Mouse (Mus musculus) heart, postnatal 10 days (tissue): ENCODE results near the gene Fam25c. TPM values are rescaled to one million over a fixed set of nuclear protein-coding genes. Genes with fewer than 3 reads are reported as not detected.
"Not testable (repeated sequence)": the region's sequence is repeated elsewhere in the genome, so short reads cannot be mapped to it uniquely, and the experiment has no call there.

Source experiments
- DNase-seq, 2 experiments: peaks; one replicate each; pipeline ENCODE4 v3.0.0; 2021
- intact Hi-C: fragments of 180-260 bp; cut with DNase I; formaldehyde crosslinking; loops from one replicate; pipeline ENCODE4 v1.15.1; 2025
- total RNA-seq, 2 experiments: library from RNA; stranded (reverse); gene quantifications; 2 replicates each; pipeline ENCODE4 v1.2.3; 2021

The Fam25c gene
- total RNA-seq, 2 experiments from 2014 or later = not detected

DNA sequence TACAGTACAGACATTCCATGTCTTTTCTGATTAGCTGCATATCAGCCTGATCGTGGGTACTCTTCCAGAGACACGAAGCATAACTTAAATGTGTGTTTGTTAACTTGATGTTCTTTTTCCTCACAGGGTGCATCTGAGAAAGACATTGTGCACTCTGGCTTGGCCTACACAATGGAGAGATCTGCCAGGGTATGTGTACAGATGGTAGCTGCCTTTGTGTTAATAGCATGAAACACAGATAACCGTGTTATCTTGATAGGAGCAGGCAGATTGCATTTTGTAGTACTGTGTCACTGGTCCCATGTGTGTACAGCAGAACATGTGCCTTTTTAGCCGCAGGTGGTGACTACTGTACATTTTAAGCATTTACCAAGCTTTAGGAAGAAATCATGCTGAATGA is 13.2 kb downstream of the Fam25c start:
- no peak for DNase-seq
- intact Hi-C loops = no loop called here

- intact Hi-C loops = no loop called here
- no peak for DNase-seq
Observed at GRCm38 (mm10) chr14:34339446-34339845, 15.8 kb downstream of the Fam25c start.

GRCm38 (mm10) chr14:34332476-34332875 is 22.8 kb downstream of the Fam25c start:
- no peak for DNase-seq
- intact Hi-C loops = no loop called here

- no peak for DNase-seq
- intact Hi-C loops = no loop called here
Observed at GRCm38 (mm10) chr14:34331886-34332285, 23.3 kb downstream of the Fam25c start.

GRCm38 (mm10) chr14:34330657-34331158 is 24.5 kb downstream of the Fam25c start:
- intact Hi-C loops = no loop called here
- DNase-seq = no peak

DNA sequence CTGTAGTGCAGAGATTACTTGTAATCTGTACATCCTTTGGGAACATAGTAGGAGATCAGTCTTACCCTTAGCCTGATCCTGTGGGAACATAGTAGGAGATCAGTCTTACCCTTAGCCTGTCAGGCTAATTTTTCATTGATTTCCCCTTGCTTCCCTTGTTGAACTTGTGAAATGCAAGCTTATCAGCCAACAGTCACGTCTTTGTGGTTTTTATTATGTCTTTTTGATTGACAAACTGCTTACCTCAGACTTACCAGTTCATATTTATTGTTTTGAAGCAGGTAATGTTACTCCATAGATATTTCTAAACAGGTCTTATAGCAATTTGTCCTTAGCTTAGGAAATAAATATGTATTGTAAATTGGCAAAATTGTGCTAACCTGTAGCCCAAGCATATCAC is 27.6 kb downstream of the Fam25c start:
- intact Hi-C loops = no loop called here
- DNase-seq = no peak

DNA sequence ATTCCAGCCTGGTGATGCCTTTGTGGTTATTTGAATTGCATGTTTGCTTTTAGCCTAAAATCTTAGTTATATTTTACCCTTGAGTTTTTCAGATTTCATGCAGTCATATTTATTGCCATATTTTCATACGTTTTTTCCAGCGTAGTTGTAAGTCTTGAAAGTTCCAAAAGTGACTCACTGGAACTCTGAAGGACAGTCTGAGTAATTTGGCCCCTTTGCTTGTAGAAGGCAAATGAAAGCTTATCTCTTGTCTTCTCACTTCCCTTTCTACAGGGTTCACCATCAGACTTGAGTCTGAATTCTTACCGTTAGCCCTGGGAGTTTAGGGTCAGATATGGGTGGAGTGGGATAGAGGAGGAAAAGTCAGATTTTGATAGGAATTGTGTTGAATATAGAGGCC is 28.6 kb downstream of the Fam25c start:
- DNase-seq = no peak
- intact Hi-C loops = no loop called here

DNA sequence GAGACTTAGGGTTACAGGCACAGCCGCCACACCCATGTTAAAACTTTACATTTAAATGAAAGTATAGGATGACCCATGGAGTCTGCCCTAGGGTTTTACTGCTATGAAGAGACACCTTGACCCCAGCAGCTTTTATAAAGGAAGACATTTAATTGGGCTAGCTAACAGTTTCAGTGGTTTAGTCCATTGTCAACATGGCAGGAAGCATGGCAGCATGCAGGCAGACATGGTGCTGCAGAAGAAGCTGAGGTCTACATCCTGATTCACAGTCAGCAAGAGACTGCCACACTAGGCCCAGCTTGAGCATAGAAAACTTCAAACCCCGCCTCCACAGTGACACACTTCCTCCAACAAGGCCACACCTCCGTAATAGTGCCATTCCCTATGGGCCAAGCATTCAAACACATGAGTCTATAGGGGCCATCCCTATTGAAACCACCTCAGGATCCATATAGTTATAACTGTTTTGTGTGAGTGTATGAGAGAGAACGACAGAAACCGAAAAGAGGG is 31.6 kb downstream of the Fam25c start:
- intact Hi-C loops = no loop called here
- no peak for DNase-seq

GRCm38 (mm10) chr14:34318113-34318512 is 37.1 kb downstream of the Fam25c start:
- intact Hi-C loops = no loop called here
- DNase-seq = no peak

DNA sequence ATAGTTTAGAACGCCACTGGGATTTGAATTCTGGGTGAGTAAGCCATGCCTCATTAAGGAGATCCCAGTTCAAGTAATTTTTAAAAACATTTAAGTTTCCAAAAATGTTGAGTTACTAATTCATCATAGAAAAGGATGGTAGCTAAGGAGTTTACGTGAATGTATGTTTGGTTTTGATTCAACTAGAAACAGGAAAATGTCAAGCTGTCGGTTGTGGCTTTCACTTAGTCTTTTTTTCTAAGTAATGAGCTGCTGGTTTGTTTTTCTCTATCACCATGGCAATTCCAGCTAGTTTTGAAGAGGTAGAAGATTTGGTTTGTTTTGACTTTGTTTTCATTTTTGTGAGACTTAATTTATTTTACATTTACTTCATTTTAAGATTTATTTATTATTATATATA is 37.8 kb downstream of the Fam25c start:
- intact Hi-C loops = no loop called here
- no peak for DNase-seq

DNA sequence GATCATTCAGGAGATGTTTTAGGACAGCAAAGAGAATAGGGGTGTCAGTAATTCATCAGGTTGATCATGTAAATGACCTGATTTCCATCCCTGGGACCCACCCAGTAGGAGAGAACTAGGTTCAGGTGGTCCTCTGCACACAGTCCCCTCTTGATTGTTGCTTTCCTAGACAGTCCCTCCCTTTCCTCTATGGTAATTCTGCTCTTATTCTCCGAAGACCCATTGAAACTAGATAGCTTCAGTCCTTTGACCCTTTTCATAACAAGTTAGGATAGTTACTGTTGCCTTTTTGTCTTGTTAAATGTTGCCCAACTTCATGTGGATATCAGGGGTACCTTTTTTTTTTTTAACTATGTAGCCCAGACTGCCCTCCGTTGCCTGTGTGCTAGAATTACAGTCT is 38.9 kb downstream of the Fam25c start:
- no peak for DNase-seq
- intact Hi-C loops = no loop called here

GRCm38 (mm10) chr14:34314796-34315195 is 40.4 kb downstream of the Fam25c start:
- intact Hi-C loops = loop anchor here (5.0 kb wide), 2 partner anchors 42 to 188 kb away; partner anchors contain the start of gene Bmpr1a

GRCm38 (mm10) chr14:34314383-34314782 is 40.9 kb downstream of the Fam25c start:
- intact Hi-C loops = loop anchor here (5.0 kb wide), 2 partner anchors 42 to 188 kb away; partner anchors contain the start of gene Bmpr1a
- not testable (repeated sequence) for DNase-seq

More at GRCm38 (mm10) chr14:34314796-34315195, 40.4 kb downstream of the Fam25c start:
- no peak for DNase-seq

GRCm38 (mm10) chr14:34313612-34314011 is 41.6 kb downstream of the Fam25c start:
- DNase-seq = no peak
- intact Hi-C loops = loop anchor here (5.0 kb wide), 2 partner anchors 41 to 189 kb away; partner anchors contain the start of gene Bmpr1a

DNA sequence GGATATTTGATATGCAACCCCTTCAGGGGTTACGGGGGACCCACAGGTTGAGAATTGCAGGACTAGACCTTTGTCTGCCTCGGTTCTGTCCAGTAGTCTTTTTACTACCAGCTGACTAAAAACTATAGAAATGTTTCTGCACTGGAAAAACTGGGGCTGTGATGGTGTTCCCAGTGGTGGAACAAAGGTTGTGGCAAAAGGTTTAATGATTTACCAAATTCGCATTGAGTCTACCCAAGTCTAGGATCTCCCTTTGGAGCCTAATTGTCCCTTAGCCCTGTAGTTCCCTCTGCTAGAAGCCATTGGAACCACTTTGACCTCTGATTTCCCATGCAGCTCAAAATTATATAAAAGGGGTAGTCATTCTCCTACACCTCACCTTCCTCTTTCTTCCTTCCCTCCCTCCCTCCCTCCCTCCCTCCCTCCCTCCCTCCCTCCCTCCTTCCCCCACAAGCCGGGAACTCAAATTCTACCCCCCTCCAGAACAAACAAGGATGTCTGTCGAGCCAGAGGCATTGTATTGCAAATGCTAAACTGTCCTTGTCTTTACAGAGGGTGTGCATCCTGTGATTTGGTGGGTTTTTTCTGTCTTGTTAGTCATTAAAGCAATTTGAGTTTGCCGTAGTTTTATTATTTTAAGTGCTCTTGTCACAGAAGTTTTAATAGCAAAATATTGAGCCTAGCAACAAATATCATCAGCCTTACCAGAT is 42.7 kb downstream of the Fam25c start:
- intact Hi-C loops = loop anchor here (5.0 kb wide), 2 partner anchors 40 to 190 kb away; partner anchors contain the start of gene Bmpr1a

DNA sequence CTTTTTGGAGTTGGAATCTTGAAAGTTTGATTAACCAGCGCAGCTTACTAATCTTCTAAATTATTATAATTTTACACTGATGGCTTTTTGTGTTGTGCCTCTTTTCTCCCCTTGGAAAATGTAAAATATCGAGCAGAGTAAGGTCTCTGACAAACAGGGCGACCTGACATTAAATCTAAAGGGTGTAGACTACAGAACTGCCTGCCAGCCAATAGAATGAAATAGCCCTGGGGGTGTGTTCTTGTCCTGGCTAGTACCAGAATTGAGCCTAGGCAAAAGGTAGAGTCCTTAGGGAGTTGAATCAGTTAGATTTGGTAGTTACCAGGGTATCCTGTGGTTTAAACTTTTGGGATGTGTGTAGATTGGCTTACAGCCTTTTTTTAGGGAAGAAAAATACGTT is 43.5 kb downstream of the Fam25c start:
- intact Hi-C loops = loop anchor here (2.0 to 5.0 kb wide), 3 partner anchors 39 to 191 kb away; partner anchors contain the start of gene Bmpr1a
- DNase-seq = peak; percentile 29 to 35

More for the DNA sequence above, 42.7 kb downstream of the Fam25c start:
- DNase-seq = no peak

DNA sequence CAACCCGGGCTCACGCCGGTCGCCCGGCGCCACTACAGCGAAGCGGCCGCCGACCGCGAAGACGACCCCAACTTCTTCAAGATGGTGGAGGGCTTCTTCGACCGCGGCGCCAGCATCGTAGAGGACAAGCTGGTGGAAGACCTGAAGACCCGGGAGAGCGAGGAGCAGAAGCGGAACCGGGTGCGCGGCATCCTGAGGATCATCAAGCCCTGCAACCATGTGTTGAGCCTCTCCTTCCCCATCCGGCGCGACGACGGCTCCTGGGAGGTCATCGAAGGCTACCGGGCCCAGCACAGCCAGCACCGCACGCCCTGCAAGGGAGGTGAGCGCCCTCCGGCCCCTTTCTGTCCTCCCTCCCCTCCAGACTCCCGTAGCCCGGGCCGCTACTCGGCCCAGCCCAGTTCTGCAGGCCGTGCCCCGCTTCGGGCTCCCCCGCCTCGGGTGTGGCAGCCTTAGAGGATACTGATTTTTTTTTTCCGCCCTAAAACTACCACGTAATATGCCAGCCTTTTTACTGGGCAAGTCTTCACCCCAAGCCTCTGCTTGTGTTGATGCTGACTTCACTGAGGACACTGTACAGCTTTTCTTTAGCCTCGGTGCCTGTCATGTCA is 44.1 kb downstream of the Fam25c start:
- peak; percentile 68 to 70 for DNase-seq
- intact Hi-C loops = loop anchor here (2.0 to 5.0 kb wide), 3 partner anchors 39 to 191 kb away; partner anchors contain the start of gene Bmpr1a

DNA sequence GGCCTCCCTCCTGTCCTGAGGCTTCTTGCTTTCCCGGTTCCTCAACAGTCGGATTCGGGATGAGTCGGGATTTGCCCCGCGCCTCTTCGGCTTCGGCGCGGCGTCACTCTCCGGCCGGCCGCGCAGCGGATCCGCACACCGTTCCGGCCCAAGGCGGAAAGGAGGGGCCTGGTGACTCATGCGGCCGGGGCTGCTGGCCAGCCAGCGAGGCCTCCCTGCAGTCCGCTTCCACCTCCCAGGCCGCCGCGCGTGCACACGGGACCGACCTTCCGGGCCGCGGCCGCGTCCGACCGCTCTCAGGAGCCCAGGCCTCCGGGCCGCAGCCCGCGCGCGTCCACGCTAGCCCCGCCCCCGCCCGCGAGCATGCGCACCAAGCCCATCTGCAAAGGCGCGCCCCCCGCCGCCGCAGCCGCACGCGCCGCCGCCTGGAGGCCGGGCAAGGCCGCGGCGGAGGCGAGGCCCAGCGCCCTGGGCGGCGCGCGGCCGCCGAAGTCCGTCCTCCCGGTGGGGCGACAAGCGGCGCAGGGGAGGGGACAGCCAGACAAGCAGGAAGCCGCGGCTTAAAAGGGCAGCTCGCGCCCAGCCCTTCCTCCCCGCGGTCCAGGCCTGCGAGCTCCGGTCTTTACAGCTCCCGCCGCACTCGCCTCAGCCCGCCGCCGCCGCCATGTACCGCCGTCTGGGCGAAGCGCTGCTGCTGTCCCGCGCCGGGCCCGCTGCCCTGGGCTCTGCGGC is 44.8 kb downstream of the Fam25c start, which contains the start of the genes Shld2 and Glud1:
Shld2 (minus strand) TSS at position 260 of the 732 bp plus-strand sequence.
Glud1 (plus strand) TSS at position 494 of the 732 bp plus-strand sequence.
- DNase-seq = peak; percentile 96 to 98
- intact Hi-C loops = loop anchor here (2.0 to 5.0 kb wide), 3 partner anchors 38 to 192 kb away; partner anchors contain the start of gene Bmpr1a

GRCm38 (mm10) chr14:34309907-34310233 is 45.4 kb downstream of the Fam25c start:
- no peak for DNase-seq
- intact Hi-C loops = loop anchor here (2.0 to 5.0 kb wide), 3 partner anchors 38 to 192 kb away; partner anchors contain the start of gene Bmpr1a

DNA sequence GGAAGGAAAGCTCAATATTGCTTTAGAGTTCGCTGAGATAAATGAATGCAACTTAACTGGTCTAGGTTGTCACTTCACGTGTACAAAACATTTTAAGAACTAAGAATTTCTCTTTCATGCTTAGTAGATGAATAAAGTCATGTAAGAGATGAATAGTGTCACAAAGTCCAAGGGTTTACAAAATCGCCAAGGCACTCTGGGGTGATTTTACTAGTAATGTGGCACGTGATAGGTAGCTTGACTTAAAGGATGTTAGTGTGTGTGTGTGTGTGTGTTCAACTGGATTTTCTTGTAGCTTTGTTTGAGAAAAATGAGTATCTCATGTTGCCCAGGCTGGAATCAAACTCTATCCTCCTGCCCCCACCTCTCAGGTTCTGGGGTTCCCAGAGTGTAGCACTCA is 46.0 kb downstream of the Fam25c start:
- DNase-seq = no peak
- intact Hi-C loops = no loop called here
